Mouse (Mus musculus) cerebellum, adult (tissue): Measurements from ENCODE around the gene B4galnt1.
A peak's percentile ranks its signal among the peaks of the same experiment; 100 is the strongest.
"Not testable (repeated sequence)": the region's sequence is repeated elsewhere in the genome, so short reads cannot be mapped to it uniquely, and the experiment has no call there.

ENCODE experiments used
- ATAC-seq: cut with Nextera tagmentation; 2 replicates; pipeline ENCODE4 v1.9.2; 2017; ENCODE audit warnings: mild to moderate bottlenecking, moderate library complexity, mixed read lengths; ENCODE audit not compliant: insufficient number of reproducible peaks, low FRiP score, low TSS enrichment

Gene B4galnt1

DNA sequence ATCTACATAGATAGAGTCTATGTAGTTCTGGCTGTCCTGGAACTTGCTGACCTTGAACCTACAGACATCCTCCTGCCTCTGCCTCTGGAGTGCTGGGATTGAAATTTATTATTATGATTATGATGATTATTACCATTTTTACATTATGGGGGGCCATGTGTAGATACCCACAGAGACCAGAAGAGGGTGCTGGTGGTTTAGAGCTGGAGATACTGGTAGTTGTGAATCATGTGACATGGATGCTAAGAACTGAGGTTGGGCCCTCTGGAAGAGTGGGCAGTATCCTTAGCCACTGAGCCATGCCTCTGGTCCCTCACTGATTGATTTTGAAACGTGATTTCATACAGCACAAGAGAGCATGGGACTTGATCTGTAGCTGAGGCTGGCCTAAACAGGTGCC is 21.4 kb downstream of the B4galnt1 start:
- no peak for ATAC-seq

DNA sequence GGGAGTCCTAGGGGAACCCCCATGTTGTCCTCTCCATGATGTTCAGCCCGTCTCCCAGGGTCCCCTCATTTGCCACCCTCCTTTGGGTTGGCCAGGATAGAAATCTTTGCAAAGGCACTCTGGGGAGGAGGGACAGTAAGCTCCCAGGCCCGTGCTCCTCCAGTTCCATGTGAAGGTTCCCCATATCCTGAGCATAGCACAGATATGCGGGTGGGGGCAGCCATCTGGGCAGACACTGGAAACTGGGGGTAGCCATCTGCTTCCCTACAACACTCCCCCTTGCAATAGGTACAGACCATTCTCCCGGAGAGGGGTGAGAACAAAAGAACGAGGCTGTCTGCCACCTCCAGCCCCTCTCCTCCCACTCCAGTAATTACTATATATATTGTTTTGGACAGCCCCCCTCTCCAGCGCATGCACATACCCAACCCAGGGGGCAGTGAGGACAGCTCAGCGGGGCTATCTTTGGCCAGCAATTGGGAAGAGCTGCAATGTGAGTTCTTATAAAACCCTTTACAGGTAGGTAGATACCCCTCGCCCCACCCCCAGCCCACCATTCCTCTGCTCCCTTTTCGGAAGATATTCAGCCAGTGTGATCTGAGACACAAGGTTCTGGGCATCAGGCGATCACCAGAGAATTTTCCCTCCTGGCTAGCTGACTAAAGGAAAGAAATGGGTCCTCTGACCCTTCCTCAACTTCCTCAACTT is 22.5 kb downstream of the B4galnt1 start:
- peak; percentile 24; the same call in 1 of the 2 replicates for ATAC-seq

DNA sequence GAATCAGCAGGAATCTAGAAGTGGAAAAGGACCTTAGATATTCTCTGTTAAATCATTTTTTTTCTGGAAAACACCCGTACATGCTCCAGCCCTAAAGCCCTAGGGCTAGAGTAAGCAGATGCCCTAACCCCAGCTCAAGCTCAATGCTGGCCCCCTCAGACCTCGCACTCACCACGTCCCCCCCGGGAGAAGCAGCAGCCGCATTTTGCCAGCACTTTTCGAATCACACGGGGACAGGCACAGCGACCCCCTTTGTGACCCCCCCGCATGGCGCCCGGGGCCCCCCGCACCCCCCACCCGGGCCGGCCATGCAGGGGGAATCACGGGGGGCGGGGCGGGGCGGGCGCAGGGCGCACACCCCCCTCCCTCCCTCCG is 23.0 kb downstream of the B4galnt1 start:
- ATAC-seq, result no peak

DNA sequence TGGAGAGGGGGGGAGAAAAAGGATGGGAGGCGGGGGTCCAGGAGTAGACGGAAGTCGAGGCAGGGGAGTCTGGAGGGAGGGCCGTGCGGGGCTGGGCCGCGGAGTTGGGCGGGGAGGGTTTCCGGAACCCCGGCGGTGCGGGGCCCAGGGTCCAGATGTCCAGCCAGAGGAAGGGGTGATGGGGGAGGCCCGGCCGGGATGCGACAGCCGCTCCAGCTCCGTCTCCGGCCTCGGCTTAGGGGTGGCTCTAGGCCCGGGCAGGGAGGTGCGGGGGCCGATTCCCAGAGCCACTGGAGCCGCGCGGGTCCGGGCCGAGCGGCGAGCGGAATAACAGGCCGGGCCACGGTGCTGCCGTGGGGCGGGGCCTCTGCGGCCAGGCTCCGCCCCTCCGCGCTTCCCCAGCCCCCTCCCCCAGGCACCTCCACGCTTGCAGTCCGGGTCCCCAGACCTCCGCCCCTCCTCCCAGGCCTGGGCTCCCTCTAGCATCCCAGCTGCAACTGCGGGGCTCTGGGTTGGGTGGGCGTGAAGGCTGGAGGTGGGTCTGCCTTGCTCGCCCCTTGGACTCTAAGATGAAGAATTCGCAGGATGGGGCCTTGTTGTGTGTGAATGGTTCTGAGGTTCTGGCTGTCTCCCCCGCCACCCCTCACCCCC is 23.6 kb downstream of the B4galnt1 start:
- ATAC-seq, result peak; percentile 66

DNA sequence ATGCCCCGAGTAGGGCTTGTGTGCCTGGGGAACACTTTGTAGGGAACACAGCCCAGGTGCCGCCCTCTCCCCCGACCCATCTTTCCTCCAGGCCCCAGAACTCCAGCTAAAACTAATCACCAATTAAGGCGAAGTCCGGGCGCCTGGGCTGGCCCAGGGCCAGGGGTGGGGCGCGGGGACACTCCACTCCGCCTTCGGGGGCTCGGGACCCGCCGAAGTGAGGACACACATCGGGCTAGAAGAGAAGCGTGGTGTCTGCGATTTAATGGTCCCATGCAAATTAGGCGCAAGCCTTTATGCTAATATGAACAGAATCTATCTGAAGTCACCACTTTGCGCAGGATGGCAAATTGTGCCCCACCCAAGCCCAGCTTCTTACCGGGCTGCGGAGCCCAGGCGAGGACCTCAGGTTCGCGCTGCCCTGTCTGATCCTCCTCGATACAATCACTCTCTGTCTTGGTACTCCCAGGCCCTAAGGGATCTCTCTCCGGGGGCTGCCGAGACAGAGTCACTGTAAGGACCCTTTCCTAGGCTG is 24.2 kb downstream of the B4galnt1 start:
- ATAC-seq, result no peak

DNA sequence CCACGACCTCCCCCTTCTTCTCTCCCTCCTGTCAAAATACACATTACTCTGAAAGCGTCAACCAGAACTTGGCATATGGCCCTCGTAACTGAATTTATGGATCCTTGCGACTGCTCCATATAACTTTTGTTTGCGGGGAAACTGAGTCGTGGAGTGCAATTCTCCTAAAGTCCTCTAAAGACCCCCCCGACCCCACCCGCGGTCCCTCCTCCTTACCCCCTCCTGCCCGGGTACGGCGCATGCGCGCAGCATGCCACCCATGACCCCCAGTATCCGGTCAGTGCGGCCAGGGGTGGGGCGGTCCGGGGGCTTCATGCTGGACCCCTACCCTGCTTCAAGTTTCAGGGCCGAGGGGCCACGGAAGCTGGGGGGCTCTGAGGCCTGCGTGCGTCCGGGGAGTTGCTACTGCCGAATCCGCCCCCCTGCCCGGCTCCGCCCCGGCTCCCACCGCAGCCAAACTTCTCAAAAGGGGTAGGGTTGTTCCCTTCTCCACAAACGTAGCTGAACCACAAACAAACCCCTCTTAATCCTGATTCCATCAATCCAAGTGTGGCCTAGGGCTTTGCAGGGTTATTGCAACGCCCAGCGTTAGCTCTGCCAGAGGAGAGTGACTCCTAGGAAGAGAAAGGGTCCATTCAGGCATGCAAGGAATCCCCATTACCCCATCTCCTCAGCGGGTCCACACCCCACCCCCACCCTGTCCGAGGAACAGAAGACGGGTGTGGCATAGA is 24.8 kb downstream of the B4galnt1 start, which contains the start of gene Arhgef25:
TSS of gene Arhgef25 (minus strand) at position 433 of the 731 bp plus-strand sequence.
- no peak for ATAC-seq

DNA sequence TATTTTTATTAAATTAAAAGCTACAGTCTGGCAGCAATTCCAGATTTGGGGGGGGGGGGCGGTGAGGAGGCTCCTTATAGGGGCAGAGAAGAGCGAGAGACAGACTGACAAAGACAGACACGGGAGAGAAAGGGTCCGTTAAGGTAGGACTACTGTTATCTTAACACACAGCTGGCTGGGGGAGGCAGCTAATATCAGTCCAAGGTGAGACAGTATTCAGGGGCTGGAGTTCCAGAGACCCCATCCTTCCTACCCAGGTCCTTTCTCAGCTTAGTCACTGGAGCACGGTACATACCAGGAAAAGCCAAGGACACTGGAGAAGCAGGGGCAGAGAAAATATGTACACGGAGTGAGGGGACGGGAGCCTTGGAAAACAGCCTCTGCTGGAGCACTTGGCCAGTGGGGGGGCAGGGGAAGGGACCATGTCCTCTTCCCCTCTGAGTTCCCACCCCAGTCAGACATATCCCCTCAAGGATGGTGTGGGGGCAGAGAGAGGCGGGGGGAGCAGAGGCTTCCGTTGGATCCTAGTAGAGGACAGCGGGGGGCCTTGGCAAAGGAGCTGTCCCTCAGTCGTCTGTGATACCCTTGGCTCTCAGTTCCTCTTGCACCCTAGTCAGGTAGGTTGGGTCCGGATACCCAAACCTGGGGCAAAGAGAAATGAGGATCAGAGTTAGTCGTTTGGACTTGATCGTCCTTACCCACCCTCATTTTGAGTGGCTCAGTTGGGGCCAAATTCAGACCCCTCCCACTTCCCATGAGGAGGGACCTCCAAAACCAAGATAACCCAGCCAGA is 25.6 kb downstream of the B4galnt1 start:
- ATAC-seq, result no peak

DNA sequence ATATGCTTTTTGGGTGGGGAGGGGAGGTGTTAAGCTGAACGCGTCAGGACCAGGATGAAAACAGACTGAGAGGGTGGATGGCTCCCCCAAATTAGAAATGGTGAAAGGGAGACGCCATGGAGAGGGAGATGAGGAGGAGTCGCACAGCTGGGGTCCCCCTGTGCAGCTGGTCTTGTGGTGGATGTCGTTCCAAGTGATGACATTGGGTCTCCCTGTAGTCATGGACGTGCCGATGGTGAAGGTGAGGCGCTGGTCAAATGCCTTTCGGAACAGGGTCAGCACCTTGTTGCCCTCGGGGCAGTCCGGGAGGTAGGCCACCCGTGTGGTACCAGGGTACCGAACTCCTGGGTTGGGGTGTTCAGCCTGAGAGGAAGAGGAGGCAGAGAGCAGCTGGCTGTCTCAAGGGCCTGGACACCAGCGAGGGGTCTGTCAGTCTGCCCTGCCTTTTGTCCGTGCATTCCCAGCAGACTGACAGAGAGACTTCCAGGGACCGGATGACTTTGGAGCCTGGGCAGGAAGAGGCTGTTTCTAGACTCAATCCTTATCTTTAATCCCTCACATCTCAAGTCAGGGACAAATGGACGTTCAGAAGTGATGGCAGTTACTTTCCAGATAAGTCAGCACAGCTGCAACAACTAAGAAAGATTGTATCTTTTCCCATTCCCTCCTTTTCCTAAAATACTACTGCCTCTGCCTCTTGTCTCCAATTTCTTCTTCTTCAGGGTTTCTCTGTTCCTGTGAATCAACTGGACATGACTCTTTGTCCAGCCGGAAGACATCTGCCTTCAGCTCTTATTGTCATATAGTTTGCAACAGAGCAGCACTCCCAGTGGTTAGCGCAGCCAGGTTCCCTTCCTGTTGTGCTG is 26.4 kb downstream of the B4galnt1 start:
- ATAC-seq, result no peak

DNA sequence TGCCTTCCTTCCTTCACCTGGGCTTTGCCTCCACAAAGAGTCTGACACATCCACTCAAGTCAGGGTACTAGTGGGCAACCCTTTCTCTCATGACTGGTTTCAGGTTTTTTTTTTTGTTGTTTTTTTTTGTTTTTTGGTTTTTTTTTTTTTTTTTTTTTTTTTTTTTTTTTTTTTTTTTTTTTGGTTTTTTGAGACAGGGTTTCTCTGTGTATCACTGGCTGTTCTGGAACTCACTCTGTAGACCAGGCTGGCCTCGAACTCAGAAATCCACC is 27.0 kb downstream of the B4galnt1 start:
- not testable (repeated sequence) for ATAC-seq

DNA sequence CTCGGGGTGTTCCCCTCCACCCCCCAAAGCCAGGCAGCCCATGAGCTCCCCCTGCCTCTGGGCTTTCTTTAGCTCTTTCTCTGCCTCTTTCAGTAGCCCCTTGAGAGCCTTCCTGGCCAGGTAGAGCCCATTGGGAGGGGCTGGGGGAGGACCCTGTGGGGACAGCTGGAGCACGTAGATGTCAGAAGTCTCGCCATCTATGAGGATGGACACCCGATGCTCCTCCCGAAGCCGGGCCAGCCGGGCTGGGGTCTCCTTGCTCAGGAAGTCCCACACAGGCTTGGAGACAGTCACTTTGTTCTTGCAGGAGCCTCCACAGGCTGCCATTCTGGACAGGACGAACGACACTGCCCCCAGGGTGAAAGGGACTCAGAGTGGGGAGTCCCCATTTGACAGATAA is 28.0 kb downstream of the B4galnt1 start:
- ATAC-seq, result no peak

DNA sequence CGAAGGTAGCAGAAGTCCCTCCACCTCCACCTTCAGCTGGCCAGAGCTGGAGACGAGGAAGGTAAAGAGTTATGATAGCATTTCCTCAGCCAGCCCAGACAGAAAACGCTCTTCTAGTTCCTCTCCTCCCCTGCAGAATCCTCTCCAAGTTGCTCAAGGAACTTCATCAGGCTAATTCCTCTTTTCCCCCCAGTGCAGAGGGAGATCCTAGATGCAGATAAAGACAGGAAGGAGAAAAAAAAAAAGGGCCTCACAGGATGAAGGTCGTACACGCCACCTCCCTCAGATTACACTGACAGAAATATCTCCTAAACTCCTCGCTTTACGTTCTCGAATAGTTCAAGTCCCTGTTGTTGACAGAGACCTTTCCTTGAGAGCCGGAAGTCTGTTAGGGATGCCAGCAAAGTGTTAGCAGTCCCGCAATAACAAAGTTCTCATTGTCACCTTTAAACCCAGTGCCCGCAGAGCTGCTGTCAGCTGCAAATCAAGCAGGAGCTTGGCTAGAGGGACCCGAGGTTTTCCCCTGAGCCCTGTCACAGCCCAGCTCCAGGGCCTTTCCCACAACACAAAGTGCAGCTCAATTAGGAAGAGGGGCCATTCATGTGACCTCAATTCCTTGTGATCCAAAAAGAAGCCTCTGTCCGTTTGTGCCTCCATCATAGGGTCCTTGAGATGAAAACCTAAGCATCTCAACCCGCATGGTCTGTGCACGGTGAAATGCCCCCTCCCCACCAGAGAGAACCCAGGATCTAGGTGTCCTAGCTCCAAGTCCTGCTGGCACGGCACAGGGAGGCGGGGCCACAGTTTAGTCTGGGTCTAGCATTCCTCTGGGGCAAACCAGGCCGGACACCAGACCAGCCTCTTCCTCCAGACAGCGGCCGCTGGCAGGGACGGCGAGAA is 29.7 kb downstream of the B4galnt1 start:
- 0 out of 2 replicates have a peak, but pooled peaks have one; percentile 23 for ATAC-seq

DNA sequence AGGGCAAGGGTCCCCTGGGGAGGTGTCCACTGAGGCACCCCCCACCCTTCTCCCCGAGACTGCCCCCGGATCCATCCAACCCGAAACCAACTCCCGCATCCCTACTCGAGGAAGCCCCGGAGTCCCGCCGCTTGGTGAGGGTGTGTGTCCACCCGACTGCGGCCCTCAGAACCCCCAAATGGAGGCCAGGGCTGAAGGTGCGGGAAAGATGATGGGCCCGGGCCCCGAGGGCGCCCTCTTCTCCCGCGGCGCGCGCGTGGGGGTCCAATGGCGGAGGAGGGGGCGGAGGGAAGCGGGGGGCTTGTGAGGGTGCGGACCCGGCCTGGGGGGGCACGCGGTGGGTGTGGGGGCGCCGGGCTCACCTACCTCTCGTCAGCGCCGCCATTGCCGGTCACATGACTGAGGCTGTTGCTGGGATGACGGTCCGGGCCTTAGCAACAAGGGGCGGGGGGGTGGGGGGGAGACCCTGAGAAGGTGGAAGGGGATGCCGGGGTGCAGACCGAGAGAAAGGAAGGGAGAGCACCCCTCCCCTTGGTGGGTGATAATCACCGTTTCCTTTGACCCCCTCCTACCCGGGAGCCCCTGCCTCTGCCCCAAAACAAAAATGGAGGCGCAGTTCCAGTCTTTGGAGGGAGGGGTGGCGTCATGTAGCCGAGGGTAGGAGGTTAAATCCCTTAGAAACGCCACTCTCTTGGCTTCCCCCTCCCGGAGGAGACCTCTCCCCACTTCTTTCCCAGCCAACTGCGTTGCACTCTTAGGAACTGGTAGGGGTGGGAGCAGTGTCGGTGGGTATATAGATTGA is 30.5 kb downstream of the B4galnt1 start, which contains the start of gene Dtx3:
TSS of gene Dtx3 (minus strand) at position 401 of the 802 bp plus-strand sequence.
- ATAC-seq, result no peak; the same call in 1 of the 2 replicates

DNA sequence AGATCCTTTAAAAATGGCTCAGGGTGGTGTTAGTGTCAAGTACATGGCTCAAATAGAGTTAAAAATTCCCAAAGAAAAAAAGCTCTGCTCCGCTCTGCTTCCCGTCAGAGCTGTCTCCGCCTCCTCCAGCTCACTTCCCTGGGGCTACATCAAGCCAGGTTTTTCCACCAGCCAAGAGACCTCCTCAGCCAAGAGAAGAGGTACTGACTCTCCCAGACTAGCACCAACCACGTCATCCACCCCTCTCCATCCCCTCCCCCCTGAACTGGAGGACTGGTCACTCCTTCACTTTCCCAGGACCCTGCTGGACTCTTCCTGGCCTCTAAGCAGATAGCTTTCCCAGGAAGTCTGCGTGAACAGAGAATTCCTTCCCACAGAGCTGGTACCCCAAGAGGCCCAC is 31.4 kb downstream of the B4galnt1 start:
- ATAC-seq, result peak; percentile 77

DNA sequence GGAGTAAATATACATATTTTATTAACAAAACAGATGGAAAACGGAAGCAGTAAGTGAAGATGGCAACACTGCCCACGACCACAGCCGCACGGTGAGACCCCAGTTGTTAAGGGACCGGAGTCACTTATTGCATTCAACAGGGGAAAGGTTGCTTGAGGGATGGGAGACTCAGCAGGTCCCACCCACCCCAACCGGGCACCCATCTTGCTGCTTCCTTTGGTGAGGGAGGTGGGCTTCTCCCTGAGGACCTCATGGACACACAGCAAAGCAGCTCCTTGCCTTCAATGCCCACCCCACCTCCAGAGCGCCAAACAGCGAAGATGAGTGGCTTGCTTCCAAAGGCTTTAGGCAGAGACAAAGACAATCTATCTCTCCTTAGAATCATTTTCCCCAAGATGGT is 32.1 kb downstream of the B4galnt1 start:
- ATAC-seq, result no peak

DNA sequence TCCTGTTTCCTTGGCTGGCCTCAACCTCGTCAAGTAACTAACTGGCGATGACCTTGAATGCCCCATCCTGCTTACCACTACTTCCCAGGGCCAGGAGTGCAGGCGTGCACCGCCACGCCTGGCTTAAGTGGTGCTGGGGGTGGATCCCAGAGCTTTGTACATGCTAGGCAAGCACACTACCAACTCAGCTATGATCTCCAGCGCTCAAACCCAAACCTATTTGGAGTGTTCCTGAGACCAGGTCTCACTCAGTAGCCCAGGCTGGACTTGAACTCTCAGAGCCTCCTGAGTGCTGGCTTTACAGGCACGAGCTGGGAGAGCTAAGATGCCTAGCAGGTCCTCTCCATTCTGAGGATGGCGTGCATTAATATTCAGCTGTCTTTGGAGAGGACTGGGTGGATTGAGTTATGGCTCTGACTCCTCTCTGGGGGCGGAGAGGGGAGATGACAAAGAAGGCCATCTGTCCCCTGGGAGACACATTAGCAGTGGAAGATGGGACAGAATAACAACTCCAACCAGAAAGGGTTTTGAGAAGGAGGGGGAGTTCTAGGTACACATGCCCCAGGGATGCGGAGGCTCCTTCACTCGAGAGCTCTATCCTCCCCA is 32.6 kb downstream of the B4galnt1 start:
- ATAC-seq, result no peak

DNA sequence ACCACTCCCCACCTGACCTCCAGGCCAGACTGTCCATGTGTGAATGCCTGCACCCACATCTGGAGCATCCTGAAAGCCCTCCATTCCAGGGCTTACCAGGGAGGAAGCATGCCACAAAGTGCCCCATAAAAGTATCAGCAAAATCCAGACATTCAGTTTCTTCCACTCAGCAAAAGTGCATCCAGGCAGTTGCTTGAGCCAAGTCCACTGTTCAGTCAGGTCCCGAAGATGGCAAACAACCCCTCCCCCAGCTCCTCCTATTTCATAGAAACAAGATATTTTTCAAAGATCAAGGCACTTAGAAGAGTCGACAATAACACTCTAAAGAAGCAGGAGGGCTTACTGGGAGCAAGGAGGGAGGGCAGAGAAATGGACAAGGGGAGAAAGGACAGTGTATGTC is 33.5 kb downstream of the B4galnt1 start:
- no peak for ATAC-seq

DNA sequence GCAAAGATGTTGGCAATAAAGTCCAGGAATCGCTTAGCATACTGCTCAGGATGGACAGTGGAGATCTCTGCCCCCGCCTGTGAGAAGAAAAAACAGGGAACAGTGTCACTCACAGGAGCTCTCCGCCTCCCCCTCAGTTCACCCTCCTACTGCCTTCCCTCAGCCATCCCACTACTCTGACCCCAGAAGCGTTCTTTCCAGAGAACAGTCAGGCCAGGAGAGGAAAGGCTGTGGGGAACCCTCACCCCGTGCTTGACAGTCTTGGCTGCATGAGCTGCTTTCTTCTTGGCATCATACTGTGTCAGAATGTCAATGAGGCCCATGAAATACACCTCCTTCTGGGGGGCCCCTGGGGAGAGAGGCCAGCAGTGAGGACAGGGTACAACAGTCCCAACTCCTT is 34.0 kb downstream of the B4galnt1 start:
- no peak for ATAC-seq
